10 mouse cellular contexts compared by ENCODE assay signal in genomic region chr16:31412321-31412720, GRCm38 (mm10). TPM values are rescaled to one million over a fixed set of nuclear protein-coding genes. Genes with fewer than 3 reads are reported as not detected.
DNase-seq lines count a peak whose midpoint lies in the region; ATAC-seq lines count a peak whose summit lies in the region.
"Had no signal": no experiment of that assay in that cellular context is flagged by ENCODE, and none has a peak within 500 bp of the region (broad histone marks: within the 10 kb centered on the region; RNA-seq: fewer than 3 reads in every experiment).

No protein-coding gene starts in this region.

- H3K4me3 ChIP-seq in neural tube, embryonic 14.5 days (ENCODE audit: low read depth, low read length), result no peak overlapping the region
- H3K4me3 ChIP-seq in forebrain, embryonic 10.5 days, result no peak overlapping the region
- H3K4me3 ChIP-seq: embryonic facial prominence, embryonic 12.5 days had no signal

- H3K36me3 ChIP-seq in neural tube, embryonic 14.5 days (ENCODE audit: control insufficient read depth, insufficient read depth, low read length), result no peaks in the 10 kb centered on the region
- no peaks in the 10 kb centered on the region for H3K36me3 ChIP-seq in forebrain, embryonic 10.5 days (replicated peaks)
- H3K36me3 ChIP-seq: embryonic facial prominence, embryonic 12.5 days had no signal

- DNase-seq in embryo, embryonic 10 days (ENCODE audit: low spot score), result peak; percentile 3
- DNase-seq in embryo, embryonic 11 days, result no peak
- DNase-seq in neural tube, embryonic 10.5 days (ENCODE audit: extremely low spot score, low spot score), result no peak
- DNase-seq in liver, result peak; percentile 40
- DNase-seq in urinary bladder, postnatal 25 days (ENCODE audit: low spot score), result peak; percentile 32
- no peak for DNase-seq in ovary, postnatal 10 days (ENCODE audit: low spot score)
- no peak for DNase-seq in forebrain, embryonic 10.5 days (ENCODE audit: extremely low spot score, low spot score)

- H3K9me3 ChIP-seq in neural tube, embryonic 14.5 days (ENCODE audit: control insufficient read depth, low read length), result no peaks in the 10 kb centered on the region
- H3K9me3 ChIP-seq in forebrain, embryonic 10.5 days, result no peaks in the 10 kb centered on the region; the same call in 1 of the 2 replicates
- H3K9me3 ChIP-seq: embryonic facial prominence, embryonic 12.5 days had no signal

- H3K4me1 ChIP-seq in neural tube, embryonic 14.5 days (ENCODE audit: control insufficient read depth, insufficient read depth, low read length), result no peaks in the 10 kb centered on the region
- H3K4me1 ChIP-seq in forebrain, embryonic 10.5 days, result peaks cover 5% of the 10 kb centered on the region; the same call in 1 of the 2 replicates
- H3K4me1 ChIP-seq: embryonic facial prominence, embryonic 12.5 days had no signal

- H3K9ac ChIP-seq in neural tube, embryonic 14.5 days (replicated peaks; ENCODE audit: low read depth, low read length), result no peak overlapping the region
- H3K9ac ChIP-seq: embryonic facial prominence, embryonic 12.5 days had no signal

- ATAC-seq in neural tube, embryonic 14.5 days (ENCODE audit: low read depth), result peak; percentile 46; the same call in 1 of the 2 replicates

- 62% methylated on average over 14 of the region's 14 CpGs for WGBS in neural tube, embryonic 14.5 days
- WGBS in forebrain, embryonic 10.5 days, result 90% methylated on average over 14 of the region's 14 CpGs

- no peak overlapping the region for H3K27ac ChIP-seq in neural tube, embryonic 14.5 days (ENCODE audit: low read depth, low read length)
- no peak overlapping the region for H3K27ac ChIP-seq in forebrain, embryonic 10.5 days
- H3K27ac ChIP-seq: embryonic facial prominence, embryonic 12.5 days had no signal

- no peaks in the 10 kb centered on the region for H3K27me3 ChIP-seq in neural tube, embryonic 14.5 days (ENCODE audit: control insufficient read depth, insufficient read depth, low read length)
- H3K27me3 ChIP-seq in forebrain, embryonic 10.5 days (ENCODE audit: poor library complexity, severe bottlenecking), result no peaks in the 10 kb centered on the region
- H3K27me3 ChIP-seq: CH12.LX; embryonic facial prominence, embryonic 12.5 days had no signal

- H3K4me2 ChIP-seq in neural tube, embryonic 14.5 days (ENCODE audit: low read depth, low read length), result no peak overlapping the region
- H3K4me2 ChIP-seq: embryonic facial prominence, embryonic 12.5 days had no signal

RNA-seq across cellular contexts. Expression of gene Bdh1, which starts 9.8 kb away (rescaled TPM):
- polyA plus RNA-seq in neural tube, embryonic 14.5 days (2014; fragmentation: Nextera tagmentation; extraction: Ambion mirVana), result 91.3 and 110 TPM in 2 replicates
- 14.4 and 16.6 TPM in 2 replicates for polyA plus RNA-seq in forebrain, embryonic 10.5 days (2016; fragmentation: Nextera tagmentation; extraction: Ambion mirVana)

Comparison
In these comparisons a context has a peak if more than half of its experiments do, and no peak if none do; other contexts are left out.
1. DNase-seq: peak in embryo, embryonic 10 days (single experiment), liver (single experiment) and urinary bladder, postnatal 25 days (single experiment); none in embryo, embryonic 11 days (single experiment), neural tube, embryonic 10.5 days (single experiment), ovary, postnatal 10 days (single experiment) and forebrain, embryonic 10.5 days (single experiment).